Mouse (Mus musculus) telencephalon, adult 2 months (tissue): ENCODE measurements around the gene Sfxn4.

Experiments
- DNase-seq: peaks from one replicate; pipeline ENCODE4 v3.0.0-alpha.2; 2011; ENCODE audit warnings: low read depth, low spot score

Gene Sfxn4

DNA sequence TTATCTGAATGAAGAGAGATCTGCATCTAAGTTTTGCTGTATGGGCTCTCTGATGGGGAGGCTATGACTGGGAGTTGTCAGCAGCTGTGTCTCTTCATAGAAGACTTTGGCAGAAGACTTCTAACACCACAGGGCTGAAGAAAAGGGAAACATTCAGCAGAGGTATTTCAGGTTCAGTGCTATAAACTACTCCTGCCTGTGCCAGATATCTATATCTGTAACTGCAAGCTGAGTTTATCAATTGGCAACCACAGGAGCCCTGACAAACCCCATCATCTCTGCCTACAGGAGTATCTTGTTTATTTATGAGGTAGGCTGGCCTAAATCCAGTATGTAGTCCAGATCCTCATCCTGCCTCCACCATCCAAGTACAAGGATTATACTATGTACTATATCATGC is 18.0 kb downstream of the Sfxn4 start:
- no peak for DNase-seq

GRCm38 (mm10) chr19:60837747-60838146 is 23.5 kb downstream of the Sfxn4 start:
- peak; percentile 23 for DNase-seq

DNA sequence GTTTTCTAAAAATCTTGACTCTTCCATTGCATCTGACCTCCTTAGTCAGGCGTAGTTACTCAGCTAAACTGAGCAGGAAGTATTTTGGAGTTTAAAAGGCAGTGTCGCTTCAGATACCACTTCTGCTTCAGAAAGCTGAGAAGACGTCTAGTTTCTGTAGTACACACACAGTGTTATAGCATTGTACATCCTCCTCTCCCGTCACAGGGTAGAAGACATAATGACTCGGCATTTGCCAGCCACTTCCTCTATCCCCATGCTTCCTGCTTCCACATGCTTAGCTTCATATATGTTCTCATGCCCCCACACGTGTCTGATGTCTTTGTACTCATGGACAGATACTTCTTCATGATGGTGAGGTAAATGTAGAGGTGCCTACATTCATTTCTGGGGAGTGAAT is 42.6 kb downstream of the Sfxn4 start:
- no peak for DNase-seq

- no peak for DNase-seq
Observed at GRCm38 (mm10) chr19:60813133-60813532, 48.1 kb downstream of the Sfxn4 start.

DNA sequence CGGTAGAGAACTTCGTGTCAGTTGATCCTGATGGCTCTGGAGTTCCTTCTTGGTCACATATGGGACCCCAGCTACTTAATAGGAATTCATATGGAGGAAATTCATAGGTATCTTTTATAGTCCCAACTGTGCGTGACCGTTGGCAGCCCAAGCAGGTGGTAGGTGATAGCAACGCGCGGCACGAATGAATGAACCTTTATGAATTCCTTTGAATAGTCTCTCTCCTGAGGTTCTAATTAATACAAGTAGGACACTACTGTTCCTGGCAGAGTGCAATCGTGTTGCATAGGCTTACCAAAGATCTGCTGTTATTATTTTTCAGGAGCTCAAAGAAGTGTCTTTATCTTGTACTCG is 49.3 kb downstream of the Sfxn4 start:
- DNase-seq = no peak

- peak; percentile 89 for DNase-seq
Observed at GRCm38 (mm10) chr19:60811098-60812035, 49.9 kb downstream of the Sfxn4 start, which contains the start of gene Fam45a. Gene Fam45a, plus strand, starts transcription at chr19:60811585.

DNA sequence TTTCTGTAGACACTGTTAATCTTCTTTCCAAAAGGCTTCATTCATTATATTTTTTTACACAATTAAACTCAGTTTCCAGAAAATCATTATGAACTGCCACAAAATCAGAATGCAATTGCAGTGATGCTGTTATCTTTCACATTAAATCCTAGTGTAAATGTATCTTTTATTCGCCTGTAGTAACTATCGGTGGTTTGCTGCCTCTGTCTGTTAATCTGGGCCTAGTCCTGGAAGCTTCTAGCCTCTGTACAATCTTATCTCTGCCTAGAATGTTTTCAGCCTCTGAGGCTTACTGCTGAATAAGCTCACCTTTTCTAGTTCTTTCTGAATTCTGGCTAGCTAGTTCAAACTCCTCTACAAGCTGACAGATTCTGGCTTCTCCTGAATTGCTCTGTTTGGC is 51.4 kb downstream of the Sfxn4 start:
- no peak for DNase-seq

DNA sequence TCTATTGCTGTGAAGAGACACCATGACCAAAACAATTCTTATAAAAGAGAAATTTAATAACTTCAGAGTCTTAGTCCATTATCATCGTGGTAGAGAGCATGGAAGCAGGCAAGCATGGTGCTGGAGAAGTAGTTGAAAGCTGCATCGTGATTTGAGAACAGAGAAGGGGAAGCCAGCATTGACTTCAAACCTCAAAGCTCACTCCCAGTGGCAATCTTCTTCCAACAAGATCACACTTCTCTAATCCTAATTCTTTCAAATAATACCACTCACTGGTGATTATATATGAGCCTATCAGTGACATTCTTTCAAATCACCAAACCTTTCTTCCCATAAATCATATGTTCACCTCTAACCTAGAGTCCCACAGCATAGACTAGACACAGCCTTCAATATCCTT is 56.4 kb downstream of the Sfxn4 start:
- DNase-seq = no peak

- no peak for DNase-seq
Observed at GRCm38 (mm10) chr19:60799867-60800569, 61.3 kb downstream of the Sfxn4 start.

DNA sequence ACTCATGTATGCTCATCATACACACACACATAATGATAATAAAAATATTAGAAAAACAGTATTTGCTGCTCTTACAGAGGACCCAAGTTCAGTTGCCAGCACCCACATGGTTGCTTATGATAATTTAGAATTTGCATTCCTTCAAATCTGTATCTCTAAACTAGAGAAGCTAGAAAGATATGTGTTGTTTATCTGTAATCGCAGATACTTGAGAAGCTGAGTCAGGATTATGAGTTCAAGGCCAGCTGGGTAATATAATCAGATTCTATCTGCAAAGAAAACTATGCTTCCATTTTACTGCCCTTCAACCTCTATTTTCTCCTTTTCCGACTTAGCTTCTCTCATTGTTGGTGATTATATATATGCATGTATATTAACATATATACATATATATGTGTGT is 63.9 kb downstream of the Sfxn4 start:
- DNase-seq = no peak

DNA sequence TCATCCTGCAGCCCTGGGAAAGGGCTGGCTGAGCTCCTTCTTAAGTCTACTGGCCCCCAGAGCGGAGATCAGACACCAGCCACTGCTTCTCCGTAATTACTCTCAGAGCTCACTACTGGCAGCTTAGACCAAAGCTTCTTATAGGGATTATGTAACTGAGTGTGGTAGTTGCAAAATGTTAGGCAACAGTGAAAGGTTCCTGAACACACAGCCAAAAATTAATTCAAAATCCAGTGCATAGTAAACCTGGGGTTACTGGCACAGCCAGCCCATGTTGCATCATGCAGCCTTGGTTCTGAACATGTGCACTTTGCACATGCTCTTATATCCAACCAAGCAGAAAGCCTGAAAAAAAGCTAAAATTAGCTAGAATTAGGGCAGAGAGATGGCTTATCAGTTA is 66.0 kb downstream of the Sfxn4 start:
- no peak for DNase-seq

DNA sequence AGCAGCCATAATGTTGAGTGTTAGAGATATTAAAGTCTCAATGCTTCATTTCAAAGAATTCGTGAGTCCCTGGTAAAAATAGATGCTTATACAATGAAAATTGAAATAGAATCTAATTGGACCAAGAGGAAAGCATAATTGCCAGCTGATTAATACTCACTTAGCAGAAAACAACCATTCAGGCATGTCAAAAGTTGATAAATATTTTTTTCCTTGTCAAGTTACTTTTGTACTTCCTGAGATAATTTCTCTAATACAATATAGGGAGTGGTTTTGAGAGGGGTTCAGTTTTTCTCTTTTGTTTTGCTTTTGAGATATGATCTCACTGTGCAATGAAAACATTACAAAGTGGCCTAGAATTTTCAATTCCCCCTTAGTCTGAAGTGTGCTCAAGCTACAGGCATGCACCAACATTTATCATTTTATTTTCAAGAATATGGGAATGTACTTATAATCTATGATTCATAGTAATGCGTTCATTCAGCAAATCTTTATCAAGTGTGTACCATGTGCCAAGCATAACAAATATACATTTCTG is 68.0 kb downstream of the Sfxn4 start:
- no peak for DNase-seq

DNA sequence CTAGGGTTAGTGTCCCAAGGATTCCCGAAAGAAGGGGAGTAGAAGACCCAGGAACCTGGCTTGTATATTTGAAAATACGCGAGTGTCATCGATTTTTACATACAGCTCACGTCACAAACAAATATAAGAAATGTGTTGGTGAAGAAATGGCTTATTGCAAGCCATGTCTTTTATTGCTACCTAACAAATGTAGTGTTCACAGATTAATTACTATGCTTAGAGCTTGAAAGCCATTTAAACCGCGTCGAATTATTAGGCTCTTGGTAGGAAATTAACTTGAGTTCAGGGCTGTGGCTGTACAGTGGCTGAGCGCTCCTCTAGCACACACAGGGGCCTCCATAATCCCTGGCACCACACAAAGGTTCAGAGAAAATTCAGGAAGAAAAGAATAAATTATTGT is 70.1 kb downstream of the Sfxn4 start:
- DNase-seq = no peak

DNA sequence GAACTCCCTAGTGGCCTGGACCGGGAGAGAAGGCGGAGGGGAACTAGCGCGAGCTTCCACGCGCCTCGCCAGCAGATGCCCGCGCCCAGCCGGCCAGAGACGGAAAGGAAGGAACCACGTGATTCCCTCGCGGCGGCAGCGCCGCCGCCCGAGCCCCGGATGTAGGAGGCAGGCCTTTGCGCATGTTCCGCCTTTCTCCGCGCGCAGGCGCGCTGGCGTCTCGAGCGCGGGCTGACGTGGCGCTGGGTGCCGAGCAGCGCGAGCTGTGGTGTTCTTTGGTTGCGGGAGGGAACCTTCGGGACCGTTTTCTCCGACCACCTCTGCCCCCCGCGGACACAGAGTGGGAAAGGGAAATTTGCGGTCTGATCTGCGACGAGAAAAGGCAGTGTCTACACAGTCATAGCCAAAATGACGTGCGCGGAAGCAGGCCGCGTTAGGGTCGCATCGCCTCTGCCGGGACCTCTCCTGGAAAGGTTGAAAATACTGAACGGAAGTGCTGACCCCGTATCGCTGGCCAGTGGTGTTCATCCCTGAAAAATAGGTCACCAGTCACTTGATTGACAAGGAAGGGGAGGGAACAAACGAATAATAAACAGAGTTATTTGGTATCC is 70.6 kb downstream of the Sfxn4 start, which contains the start of gene Eif3a:
Gene Eif3a (minus strand): TSS at position 108 of the 611 bp plus-strand sequence.
- DNase-seq = peak; percentile 78

DNA sequence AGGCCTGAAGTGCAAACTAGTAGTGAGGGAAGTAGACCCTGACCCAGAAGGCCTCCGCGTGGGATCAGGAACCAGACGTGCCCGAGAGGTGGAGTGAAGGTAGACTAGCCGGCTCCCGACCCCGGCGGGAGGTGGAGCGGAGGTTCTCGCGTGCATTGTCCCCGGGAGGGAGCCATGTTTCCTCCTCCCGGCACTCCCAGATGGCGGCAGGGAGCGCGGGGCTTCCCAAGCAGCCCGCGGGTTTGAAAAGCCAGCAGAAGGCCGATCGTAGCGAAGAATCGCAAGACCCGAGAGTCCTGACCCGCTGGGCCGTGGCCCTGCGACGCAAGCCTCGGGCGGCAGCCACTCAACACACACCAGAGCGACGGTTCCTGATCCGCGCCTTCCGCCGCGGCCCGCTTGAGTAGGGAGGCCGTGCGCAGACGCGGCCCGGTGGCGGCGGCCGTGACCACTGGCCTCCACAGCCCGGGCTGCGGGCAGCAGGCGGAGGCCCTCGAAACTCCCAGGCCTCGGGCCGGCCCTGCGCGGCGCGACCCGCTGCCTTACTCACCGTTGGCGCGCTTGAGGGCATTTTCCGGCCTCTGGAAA is 71.3 kb downstream of the Sfxn4 start:
- DNase-seq = no peak

DNA sequence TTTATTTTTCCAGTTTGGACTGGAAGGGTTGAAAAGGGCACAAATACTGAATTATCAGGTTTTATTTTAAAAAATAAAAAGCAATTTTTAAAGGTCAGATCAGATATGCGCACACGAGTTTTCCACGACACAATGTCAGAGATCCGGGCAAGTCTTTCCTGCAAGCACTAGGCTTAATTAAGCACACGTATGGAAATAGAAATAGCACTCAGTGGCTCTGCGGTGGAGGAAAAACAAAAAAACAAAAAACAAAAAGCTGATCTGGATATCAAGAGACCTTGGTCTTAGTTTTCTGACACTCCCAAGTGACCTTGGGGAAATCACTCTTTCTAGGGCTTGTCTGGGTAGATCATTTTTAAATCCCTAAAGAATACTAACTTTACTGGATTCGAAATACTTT is 71.8 kb downstream of the Sfxn4 start:
- no peak for DNase-seq

GRCm38 (mm10) chr19:60788214-60788960 is 72.9 kb downstream of the Sfxn4 start:
- no peak for DNase-seq

- DNase-seq = no peak
Observed at GRCm38 (mm10) chr19:60787465-60788150, 73.7 kb downstream of the Sfxn4 start.
